Mouse (Mus musculus) embryonic facial prominence, embryonic 10.5 days (tissue): ENCODE measurements at regions not wholly inside any gene's neighbourhood (a gene's known extent, or its start where the extent isn't known, plus 50 kb on each side); places are given as distances from the start of the nearest gene placed in this dataset.
A peak's percentile ranks its signal among the peaks of the same experiment; 100 is the strongest.

Source experiments
- DNase-seq: peaks from one replicate; pipeline ENCODE4 v3.0.0-alpha.2; 2017; ENCODE audit warnings: low spot score
- H3K27ac ChIP-seq: fragments of 300-500 bp; sonication (generic); replicated peaks from 2 replicates; pipeline ENCODE4 v1.5.1; 2016; ENCODE audit warnings: mild to moderate bottlenecking
- H3K27me3 ChIP-seq: fragments of 300-500 bp; sonication (generic); replicated peaks from 2 replicates; pipeline ENCODE4 v1.6.1; 2016; ENCODE audit warnings: low read depth, mild to moderate bottlenecking; ENCODE audit not compliant: poor library complexity, severe bottlenecking
- H3K36me3 ChIP-seq: fragments of 300-500 bp; sonication (generic); replicated peaks from 2 replicates; pipeline ENCODE4 v1.6.1; 2016; ENCODE audit warnings: mild to moderate bottlenecking, moderate library complexity
- H3K4me1 ChIP-seq: fragments of 300-500 bp; sonication (generic); 2 replicates; pipeline ENCODE4 v1.6.1; 2016
- H3K4me3 ChIP-seq: fragments of 300-500 bp; sonication (generic); 2 replicates; pipeline ENCODE4 v1.5.1; 2016; ENCODE audit warnings: mild to moderate bottlenecking, moderate library complexity
- H3K9me3 ChIP-seq: fragments of 300-500 bp; sonication (generic); 2 replicates; pipeline ENCODE4 v1.6.1; 2016; ENCODE audit warnings: mild to moderate bottlenecking
- WGBS: fragments of 180-500 bp; shearing (Covaris S2); methylation state at CpG from one replicate; pipeline ENCODE4 v1.1.7; 2016; 5-methylcytosine and 5-hydroxymethylcytosine counted together

- Histone ChIP-seq H3K36me3 (no peaks in the 10 kb centered on the region), H3K27ac (no peak overlapping the region), H3K27me3 (no peaks in the 10 kb centered on the region), H3K9me3 (no peaks in the 10 kb centered on the region), H3K4me1 (no peaks in the 10 kb centered on the region), H3K4me3 (no peak overlapping the region)
- 60% methylated on average over 3 of the region's 3 CpGs for WGBS
- no peak for DNase-seq
Measured at GRCm38 (mm10) chr8:8186046-8186445, 475.0 kb downstream of the Efnb2 start.

- DNase-seq, result no peak
- Histone ChIP-seq H3K4me1 (no peaks in the 10 kb centered on the region), H3K4me3 (no peak overlapping the region), H3K9me3 (no peaks in the 10 kb centered on the region), H3K27ac (no peak overlapping the region), H3K27me3 (no peaks in the 10 kb centered on the region), H3K36me3 (no peaks in the 10 kb centered on the region)
- WGBS, result 81% methylated on average over 6 of the region's 6 CpGs
Measured at GRCm38 (mm10) chr8:8183233-8183622, 477.8 kb downstream of the Efnb2 start.

GRCm38 (mm10) chr8:8182616-8183232 lies 478.3 kb downstream of the Efnb2 start:
- Histone ChIP-seq H3K27ac (no peak overlapping the region), H3K4me3 (no peak overlapping the region), H3K4me1 (no peaks in the 10 kb centered on the region), H3K36me3 (no peaks in the 10 kb centered on the region), H3K27me3 (no peaks in the 10 kb centered on the region), H3K9me3 (no peaks in the 10 kb centered on the region)
- DNase-seq, result no peak
- 69% methylated on average over 4 of the region's 4 CpGs for WGBS

GRCm38 (mm10) chr8:8182108-8182507 lies 478.9 kb downstream of the Efnb2 start:
- no peaks in the 10 kb centered on the region for H3K27me3 ChIP-seq
- WGBS, result 87% methylated on average over 2 of the region's 2 CpGs

GRCm38 (mm10) chr8:8174286-8174685 lies 486.8 kb downstream of the Efnb2 start:
- H3K4me3 ChIP-seq, result no peak overlapping the region
- H3K9me3 ChIP-seq, result no peaks in the 10 kb centered on the region
- no peak overlapping the region for H3K27ac ChIP-seq
- peaks cover 4% of the 10 kb centered on the region; the same call in 1 of the 2 replicates for H3K4me1 ChIP-seq
- DNase-seq, result peak; percentile 28
- 36% methylated on average over 2 of the region's 2 CpGs for WGBS
- H3K27me3 ChIP-seq, result no peaks in the 10 kb centered on the region
- no peaks in the 10 kb centered on the region for H3K36me3 ChIP-seq

More at GRCm38 (mm10) chr8:8182108-8182507, 478.9 kb downstream of the Efnb2 start:
- H3K9me3 ChIP-seq, result no peaks in the 10 kb centered on the region
- DNase-seq, result no peak
- H3K4me3 ChIP-seq, result no peak overlapping the region
- H3K27ac ChIP-seq, result no peak overlapping the region
- no peaks in the 10 kb centered on the region for H3K4me1 ChIP-seq
- H3K36me3 ChIP-seq, result no peaks in the 10 kb centered on the region

- H3K27ac ChIP-seq, result no peak overlapping the region
- no peaks in the 10 kb centered on the region for H3K4me1 ChIP-seq
- H3K4me3 ChIP-seq, result no peak overlapping the region
- H3K27me3 ChIP-seq, result no peaks in the 10 kb centered on the region
- WGBS, result 85% methylated on average over 6 of the region's 6 CpGs
- H3K9me3 ChIP-seq, result no peaks in the 10 kb centered on the region
- no peaks in the 10 kb centered on the region for H3K36me3 ChIP-seq
- DNase-seq, result no peak
Measured at GRCm38 (mm10) chr8:8168674-8169073, 492.4 kb downstream of the Efnb2 start.

- 84% methylated on average over 11 of the region's 11 CpGs for WGBS
- Histone ChIP-seq H3K27me3 (no peaks in the 10 kb centered on the region), H3K4me1 (no peaks in the 10 kb centered on the region), H3K9me3 (no peaks in the 10 kb centered on the region), H3K4me3 (no peak overlapping the region), H3K27ac (no peak overlapping the region), H3K36me3 (no peaks in the 10 kb centered on the region)
- DNase-seq, result no peak
Measured at GRCm38 (mm10) chr8:8168250-8168649, 492.8 kb downstream of the Efnb2 start.

GRCm38 (mm10) chr8:8147527-8147926 lies 513.5 kb downstream of the Efnb2 start:
- Histone ChIP-seq H3K4me1 (no peaks in the 10 kb centered on the region), H3K27me3 (no peaks in the 10 kb centered on the region), H3K36me3 (no peaks in the 10 kb centered on the region), H3K4me3 (no peak overlapping the region), H3K9me3 (peaks cover 7% of the 10 kb centered on the region), H3K27ac (no peak overlapping the region)
- WGBS, result 96% methylated on average over 5 of the region's 5 CpGs
- DNase-seq, result no peak

GRCm38 (mm10) chr8:8142933-8143495 lies 518.0 kb downstream of the Efnb2 start:
- no peaks in the 10 kb centered on the region for H3K36me3 ChIP-seq

GRCm38 (mm10) chr8:8142461-8142860 lies 518.6 kb downstream of the Efnb2 start:
- Histone ChIP-seq H3K36me3 (no peaks in the 10 kb centered on the region), H3K27ac (no peak overlapping the region), H3K4me1 (no peaks in the 10 kb centered on the region), H3K9me3 (peaks cover 5% of the 10 kb centered on the region), H3K27me3 (no peaks in the 10 kb centered on the region), H3K4me3 (no peak overlapping the region)
- 73% methylated on average over 3 of the region's 3 CpGs for WGBS
- no peak for DNase-seq

More at GRCm38 (mm10) chr8:8142933-8143495, 518.0 kb downstream of the Efnb2 start:
- 82% methylated on average over 6 of the region's 6 CpGs for WGBS
- DNase-seq, result no peak
- Histone ChIP-seq H3K9me3 (peaks cover 7% of the 10 kb centered on the region), H3K27ac (no peak overlapping the region), H3K4me1 (no peaks in the 10 kb centered on the region), H3K27me3 (no peaks in the 10 kb centered on the region), H3K4me3 (no peak overlapping the region)

GRCm38 (mm10) chr8:8139720-8140119 lies 521.3 kb downstream of the Efnb2 start:
- Histone ChIP-seq H3K27ac (no peak overlapping the region), H3K9me3 (no peaks in the 10 kb centered on the region), H3K4me3 (no peak overlapping the region), H3K36me3 (no peaks in the 10 kb centered on the region), H3K27me3 (no peaks in the 10 kb centered on the region), H3K4me1 (peaks cover 4% of the 10 kb centered on the region; the same call in 1 of the 2 replicates)
- 90% methylated on average over 3 of the region's 3 CpGs for WGBS
- DNase-seq, result no peak

GRCm38 (mm10) chr8:8133001-8133785 lies 527.8 kb downstream of the Efnb2 start:
- Histone ChIP-seq H3K27ac (0 out of 2 replicates have a peak overlapping the region, but pooled peaks have one; percentile 4), H3K4me3 (no peak overlapping the region), H3K27me3 (peaks cover 26% of the 10 kb centered on the region), H3K9me3 (no peaks in the 10 kb centered on the region), H3K4me1 (peaks cover 32% of the 10 kb centered on the region), H3K36me3 (no peaks in the 10 kb centered on the region)
- peak; percentile 11 for DNase-seq
- WGBS, result 19% methylated on average over 10 of the region's 10 CpGs

- Histone ChIP-seq H3K36me3 (no peaks in the 10 kb centered on the region), H3K4me1 (peaks cover 32% of the 10 kb centered on the region), H3K27me3 (peaks cover 26% of the 10 kb centered on the region), H3K9me3 (no peaks in the 10 kb centered on the region), H3K27ac (no peak overlapping the region), H3K4me3 (no peak overlapping the region)
- no peak for DNase-seq
- 9% methylated on average over 3 of the region's 3 CpGs for WGBS
Measured at GRCm38 (mm10) chr8:8131961-8132376, 529.1 kb downstream of the Efnb2 start.
